Mouse (Mus musculus) midbrain, embryonic 14.5 days (tissue): ENCODE results near the gene Arhgef26. TPM values are rescaled to one million over a fixed set of nuclear protein-coding genes. Genes with fewer than 3 reads are reported as not detected.
A peak's percentile ranks its signal among the peaks of the same experiment; 100 is the strongest.

Experiments used
- ATAC-seq: fragments of 200-750 bp; cut with Nextera tagmentation; 2 replicates; pipeline ENCODE4 v1.8.0; 2017; ENCODE audit warnings: moderate number of reproducible peaks, moderate library complexity; ENCODE audit not compliant: low FRiP score, low TSS enrichment
- DNase-seq: peaks from one replicate; pipeline ENCODE4 v3.0.0-alpha.2; 2015
- H3K27ac ChIP-seq: fragments of 300-500 bp; sonication (generic); replicated peaks from 2 replicates; pipeline ENCODE4 v1.5.1; 2014; ENCODE audit warnings: mild to moderate bottlenecking, low read depth, low read length, moderate library complexity
- H3K27me3 ChIP-seq: fragments of 300-500 bp; sonication (generic); 2 replicates; pipeline ENCODE4 v1.6.1; 2014; ENCODE audit warnings: low read length, control low read depth, mixed read lengths; ENCODE audit not compliant: control insufficient read depth, insufficient read depth
- H3K36me3 ChIP-seq: fragments of 300-500 bp; sonication (generic); 2 replicates; pipeline ENCODE4 v1.6.1; 2014; ENCODE audit warnings: low read length, control low read depth; ENCODE audit not compliant: control insufficient read depth, insufficient read depth
- H3K4me1 ChIP-seq: fragments of 300-500 bp; sonication (generic); 2 replicates; pipeline ENCODE4 v1.6.1; 2014; ENCODE audit warnings: mild to moderate bottlenecking, antibody characterized with exemption, low read length, control low read depth; ENCODE audit not compliant: control insufficient read depth, insufficient read depth
- H3K4me2 ChIP-seq: fragments of 300-500 bp; sonication (generic); 2 replicates; pipeline ENCODE4 v1.6.1; 2014; ENCODE audit warnings: mild to moderate bottlenecking, low read length, moderate library complexity
- H3K4me3 ChIP-seq: fragments of 300-500 bp; sonication (generic); replicated peaks from 2 replicates; pipeline ENCODE4 v1.5.1; 2014; ENCODE audit warnings: low read depth, low read length
- H3K9ac ChIP-seq: fragments of 300-500 bp; sonication (generic); replicated peaks from 2 replicates; pipeline ENCODE4 v1.6.1; 2014; ENCODE audit warnings: mild to moderate bottlenecking, low read length, moderate library complexity
- H3K9me3 ChIP-seq: fragments of 300-500 bp; sonication (generic); 2 replicates; pipeline ENCODE4 v1.6.1; 2016; ENCODE audit warnings: low read length, control low read depth, mixed read lengths; ENCODE audit not compliant: control insufficient read depth
- WGBS: fragments of 180-500 bp; shearing (Covaris S2); extraction: QIAGEN DNeasy Blood & Tissue Kit; methylation state at CpG from one replicate; pipeline ENCODE4 v1.1.7; 2014; 5-methylcytosine and 5-hydroxymethylcytosine counted together
- polyA plus RNA-seq: library from polyadenylated mRNA; unstranded; fragments of >200 nt; fragmentation: Nextera tagmentation; extraction: Ambion mirVana; gene quantifications from 2 replicates; pipeline ENCODE4 v1.2.1, GENCODE M21; 2014

The Arhgef26 gene
- polyA plus RNA-seq, 1 experiment from 2014 or later = 7.5 TPM

DNA sequence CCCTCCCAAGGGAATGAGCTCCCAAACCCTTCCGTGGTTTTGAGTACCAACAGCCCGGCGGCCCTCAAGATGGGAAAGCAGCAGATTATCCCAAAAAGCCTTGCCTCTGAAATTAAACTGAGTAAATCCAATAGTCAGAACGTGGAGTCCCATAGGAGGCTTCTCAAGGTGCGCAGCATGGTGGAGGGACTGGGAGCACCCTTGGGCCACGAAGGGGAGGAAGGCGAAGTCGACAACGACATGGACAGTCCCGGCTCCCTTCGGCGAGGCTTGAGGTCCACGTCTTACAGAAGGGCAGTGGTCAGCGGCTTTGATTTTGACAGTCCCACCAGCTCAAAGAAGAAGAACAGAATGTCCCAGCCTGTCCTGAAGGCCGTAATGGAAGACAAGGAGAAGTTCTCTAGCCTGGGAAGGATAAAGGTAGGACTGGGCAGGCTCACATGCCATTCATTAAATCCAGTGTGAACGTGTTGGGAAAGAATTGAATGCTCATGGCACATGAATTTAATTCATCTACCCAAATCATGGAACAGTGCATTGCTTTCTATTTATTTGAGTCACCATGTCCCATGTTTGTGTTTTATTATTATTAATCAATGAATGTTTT is 2.1 kb downstream of the Arhgef26 start:
- Histone ChIP-seq H3K9ac (peak overlapping the region; percentile 68; the same call in 1 of the 2 replicates), H3K4me3 (peak overlapping the region; percentile 79), H3K27ac (no peak overlapping the region), H3K9me3 (no peaks in the 10 kb centered on the region), H3K4me1 (peaks cover 6% of the 10 kb centered on the region; the same call in 1 of the 2 replicates), H3K36me3 (no peaks in the 10 kb centered on the region), H3K4me2 (peak overlapping the region; percentile 85), H3K27me3 (peaks cover 9% of the 10 kb centered on the region; the same call in 1 of the 2 replicates)
- WGBS = 11% methylated on average over 16 of the region's 16 CpGs
- DNase-seq (no peak), ATAC-seq (no peak)

DNA sequence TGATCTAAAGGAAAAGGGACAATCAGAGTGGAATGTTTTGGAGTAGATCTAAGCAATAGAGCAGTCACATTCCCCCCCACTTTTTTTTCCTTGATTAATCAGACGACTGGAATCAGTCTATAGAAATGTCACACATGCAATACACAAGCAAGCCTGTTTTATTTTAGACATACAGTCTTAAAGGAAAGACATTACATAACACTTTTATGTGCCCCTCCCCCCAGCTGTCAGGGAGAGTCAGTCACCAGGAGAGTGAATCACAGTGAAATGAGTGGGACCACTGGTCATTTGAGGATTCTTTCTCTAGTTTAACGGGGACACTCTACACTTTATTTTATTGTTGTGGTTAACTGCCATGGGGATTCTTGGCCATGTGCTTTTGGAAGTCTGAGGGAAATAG is 2.7 kb downstream of the Arhgef26 start:
- no peaks in the 10 kb centered on the region for H3K9me3 ChIP-seq
- H3K27me3 ChIP-seq = peaks cover 9% of the 10 kb centered on the region; the same call in 1 of the 2 replicates
- peak overlapping the region; percentile 85 for H3K4me2 ChIP-seq
- ATAC-seq (no peak), DNase-seq (peak; percentile 30)
- H3K9ac ChIP-seq = no peak overlapping the region
- H3K4me1 ChIP-seq = peaks cover 6% of the 10 kb centered on the region; the same call in 1 of the 2 replicates
- WGBS = 14% methylated on average over 2 of the region's 2 CpGs
- H3K36me3 ChIP-seq = no peaks in the 10 kb centered on the region
- peak overlapping the region; percentile 79 for H3K4me3 ChIP-seq
- H3K27ac ChIP-seq = no peak overlapping the region

DNA sequence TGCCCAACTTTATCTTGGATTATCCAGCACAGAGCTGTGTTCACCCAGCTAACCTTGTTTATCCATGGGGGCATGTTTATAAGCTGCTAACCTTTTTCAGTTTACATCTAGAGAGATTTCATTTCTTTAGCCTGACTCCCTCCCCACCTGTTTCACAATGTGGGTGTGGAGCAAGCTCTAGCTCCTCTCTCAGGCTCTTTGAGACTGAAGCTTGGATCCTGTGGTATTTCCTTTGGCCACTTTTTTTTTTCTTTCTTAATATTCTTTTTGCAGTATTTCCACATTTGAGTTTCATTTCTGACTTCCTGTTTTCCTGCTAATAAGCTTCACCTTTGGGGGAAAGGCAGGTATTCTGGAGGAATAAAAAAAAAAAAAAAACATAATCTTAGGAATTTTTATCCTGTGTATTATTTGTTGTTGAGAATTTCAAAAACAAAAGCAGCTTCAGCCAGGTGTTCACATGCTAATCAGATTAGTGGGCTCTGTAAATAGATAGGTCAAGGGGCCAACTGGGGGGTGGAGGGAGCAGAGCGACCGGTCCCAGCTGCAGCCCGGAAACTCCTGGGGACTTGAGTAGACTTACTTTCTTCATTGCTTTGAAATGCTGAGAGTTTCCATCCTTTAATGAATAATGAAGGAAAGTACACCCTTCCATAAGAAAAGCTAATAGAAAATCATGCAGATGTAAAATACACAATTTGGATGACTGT is 3.5 kb downstream of the Arhgef26 start:
- Histone ChIP-seq H3K4me1 (peaks cover 6% of the 10 kb centered on the region; the same call in 1 of the 2 replicates), H3K9ac (no peak overlapping the region), H3K27ac (no peak overlapping the region), H3K27me3 (peaks cover 9% of the 10 kb centered on the region; the same call in 1 of the 2 replicates), H3K4me3 (no peak overlapping the region), H3K4me2 (peak overlapping the region; percentile 85), H3K9me3 (no peaks in the 10 kb centered on the region), H3K36me3 (no peaks in the 10 kb centered on the region)
- WGBS = 13% methylated on average over 3 of the region's 3 CpGs
- no peak for ATAC-seq
- DNase-seq = no peak

DNA sequence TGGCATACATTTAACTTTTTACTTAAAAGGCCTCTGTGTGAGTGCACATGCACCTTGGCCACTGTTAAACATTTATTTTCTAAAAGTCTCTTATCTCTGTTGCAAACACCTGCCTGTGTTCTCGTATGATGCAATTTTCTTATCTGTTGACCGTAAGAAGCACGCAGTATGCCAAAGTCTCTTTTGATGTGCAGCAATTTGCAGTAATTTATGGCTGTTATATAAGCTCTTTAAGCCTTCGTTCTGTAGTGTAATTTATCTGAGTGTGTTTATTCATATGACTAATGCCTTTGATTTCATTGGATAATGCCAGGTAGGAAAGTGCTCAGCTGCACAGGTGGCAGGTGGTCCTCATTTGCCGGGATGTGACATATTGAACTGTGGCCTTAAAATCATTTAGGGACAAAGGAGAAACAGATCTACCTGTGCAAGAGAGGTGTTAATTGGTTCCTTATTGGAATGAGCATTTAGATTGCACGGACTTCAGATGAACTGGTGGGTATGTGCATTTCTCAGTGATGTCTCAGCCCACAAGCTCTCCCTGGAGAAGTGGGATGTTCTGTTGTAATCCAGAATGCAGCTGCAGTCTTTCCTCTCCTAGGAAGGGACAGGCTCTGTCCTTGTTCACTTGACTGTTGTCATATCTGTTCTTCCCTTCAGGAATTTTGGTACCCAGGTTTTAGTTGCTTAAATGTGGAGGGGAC is 10.5 kb downstream of the Arhgef26 start:
- no peaks in the 10 kb centered on the region for H3K36me3 ChIP-seq
- H3K27ac ChIP-seq = no peak overlapping the region
- no peak for ATAC-seq
- no peak overlapping the region for H3K4me2 ChIP-seq
- H3K9ac ChIP-seq = no peak overlapping the region
- no peak for DNase-seq
- 91% methylated on average over 6 of the region's 6 CpGs for WGBS
- H3K9me3 ChIP-seq = no peaks in the 10 kb centered on the region
- H3K27me3 ChIP-seq = no peaks in the 10 kb centered on the region
- H3K4me1 ChIP-seq = no peaks in the 10 kb centered on the region
- H3K4me3 ChIP-seq = no peak overlapping the region

DNA sequence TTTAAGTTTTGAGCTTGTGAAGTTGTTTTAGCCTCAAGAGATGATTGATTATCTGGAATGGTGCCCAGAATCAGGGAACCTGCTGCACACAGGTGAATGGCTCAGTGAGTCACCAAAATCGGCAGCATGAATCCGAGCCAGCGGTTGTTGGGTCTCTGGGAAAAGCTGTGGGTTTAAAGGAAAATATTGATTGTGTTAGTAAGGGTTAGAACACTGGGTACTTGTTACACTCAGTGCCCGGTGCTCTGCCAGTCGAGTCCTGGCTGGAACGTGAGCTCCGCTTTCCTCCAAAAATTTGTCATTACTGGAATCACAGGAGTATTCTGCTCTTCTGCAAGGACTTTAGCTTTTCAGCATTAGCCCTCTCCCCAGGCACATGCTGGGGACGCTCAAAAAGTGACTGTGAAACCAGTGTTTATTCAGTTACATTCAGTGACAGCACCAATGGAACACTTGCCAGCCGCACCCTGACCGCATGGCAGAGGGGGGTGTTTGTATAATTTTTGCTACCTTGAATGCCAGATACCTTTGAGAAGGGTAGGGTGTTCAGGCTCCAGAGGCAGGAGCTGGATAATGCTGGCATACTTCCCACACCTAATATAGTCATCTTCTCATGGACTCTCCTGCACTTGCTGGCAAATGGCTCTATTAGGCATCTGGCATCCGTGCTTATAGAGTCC is 11.2 kb downstream of the Arhgef26 start:
- H3K27me3 ChIP-seq = no peaks in the 10 kb centered on the region
- H3K4me3 ChIP-seq = no peak overlapping the region
- 83% methylated on average over 11 of the region's 11 CpGs for WGBS
- ATAC-seq = 0 out of 2 replicates have a peak, but pooled peaks have one; percentile 9
- H3K36me3 ChIP-seq = no peaks in the 10 kb centered on the region
- no peak overlapping the region for H3K9ac ChIP-seq
- no peaks in the 10 kb centered on the region for H3K9me3 ChIP-seq
- H3K27ac ChIP-seq = no peak overlapping the region
- H3K4me1 ChIP-seq = no peaks in the 10 kb centered on the region
- DNase-seq = no peak
- no peak overlapping the region for H3K4me2 ChIP-seq

DNA sequence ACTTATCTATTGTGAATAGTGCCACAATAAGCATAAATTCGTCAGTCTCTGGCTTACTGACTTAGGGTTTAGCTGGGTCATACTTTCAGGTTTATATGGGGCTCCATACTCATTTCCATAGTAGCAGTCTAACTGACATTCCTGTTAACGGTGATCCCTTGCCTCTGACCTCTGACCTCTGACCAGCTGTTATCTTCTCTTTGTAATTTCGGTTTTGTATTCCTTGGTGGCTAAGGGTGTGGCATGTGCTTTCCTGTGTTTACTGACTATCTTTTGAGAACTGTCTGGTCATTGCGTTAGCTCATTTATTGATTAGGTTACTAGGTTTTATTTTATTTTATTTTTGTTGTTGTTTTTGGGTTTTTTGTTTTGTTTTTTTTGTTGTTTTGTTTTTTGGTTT is 13.9 kb downstream of the Arhgef26 start:
- no peaks in the 10 kb centered on the region for H3K4me1 ChIP-seq
- no peak overlapping the region for H3K9ac ChIP-seq
- H3K4me3 ChIP-seq = no peak overlapping the region
- ATAC-seq = no peak
- H3K27me3 ChIP-seq = no peaks in the 10 kb centered on the region
- no peak for DNase-seq
- H3K27ac ChIP-seq = no peak overlapping the region
- H3K9me3 ChIP-seq = no peaks in the 10 kb centered on the region
- WGBS = 78% methylated on average over 4 of the region's 4 CpGs
- no peak overlapping the region for H3K4me2 ChIP-seq
- H3K36me3 ChIP-seq = no peaks in the 10 kb centered on the region

DNA sequence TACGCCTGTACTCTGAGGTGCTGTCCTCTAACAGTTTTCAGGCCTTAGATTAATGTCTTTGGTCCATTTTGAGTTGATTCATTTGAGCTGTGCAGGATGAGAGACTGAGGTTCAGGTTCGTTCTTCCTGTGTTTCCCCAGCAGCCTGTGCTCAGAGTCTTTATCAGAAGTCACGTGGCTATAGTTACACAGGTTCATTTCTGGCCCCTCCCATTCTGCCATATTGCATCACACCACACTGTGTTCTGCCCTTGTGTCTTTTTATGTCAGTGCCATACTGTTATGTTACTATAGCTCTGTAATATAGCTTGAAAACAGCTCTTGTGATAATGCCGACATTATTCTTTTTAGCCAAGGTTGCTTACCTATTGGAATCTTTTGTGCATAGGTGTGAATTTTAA is 14.7 kb downstream of the Arhgef26 start:
- no peaks in the 10 kb centered on the region for H3K4me1 ChIP-seq
- H3K4me3 ChIP-seq = no peak overlapping the region
- H3K9ac ChIP-seq = no peak overlapping the region
- ATAC-seq (no peak), DNase-seq (no peak)
- 93% methylated on average over 4 of the region's 4 CpGs for WGBS
- no peak overlapping the region for H3K4me2 ChIP-seq
- H3K27ac ChIP-seq = no peak overlapping the region
- no peaks in the 10 kb centered on the region for H3K36me3 ChIP-seq
- no peaks in the 10 kb centered on the region for H3K27me3 ChIP-seq
- no peaks in the 10 kb centered on the region for H3K9me3 ChIP-seq

DNA sequence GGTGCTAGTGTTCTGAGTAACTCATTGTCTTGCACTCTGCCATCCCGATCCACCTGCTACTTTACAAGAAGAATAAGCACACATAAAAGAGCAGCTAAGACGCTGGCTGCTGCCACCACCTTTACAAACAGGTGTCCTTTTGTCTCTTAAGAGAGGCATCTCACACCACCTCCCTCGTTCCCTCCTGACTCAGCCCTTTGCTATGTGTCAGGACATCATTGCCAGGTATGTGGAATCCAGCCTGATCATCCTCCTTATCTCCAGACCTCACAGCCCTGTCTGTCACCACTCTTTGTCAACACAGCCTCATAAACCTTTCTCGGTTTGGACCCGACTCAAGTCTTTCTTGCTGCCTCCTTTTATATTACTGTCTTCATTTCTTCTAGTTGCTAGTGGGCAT is 29.7 kb downstream of the Arhgef26 start:
- no peak for DNase-seq
- 89% methylated on average over 5 of the region's 5 CpGs for WGBS
- H3K9ac ChIP-seq = no peak overlapping the region
- H3K4me3 ChIP-seq = no peak overlapping the region
- H3K9me3 ChIP-seq = no peaks in the 10 kb centered on the region
- no peaks in the 10 kb centered on the region for H3K27me3 ChIP-seq
- H3K4me1 ChIP-seq = no peaks in the 10 kb centered on the region
- H3K36me3 ChIP-seq = no peaks in the 10 kb centered on the region
- no peak overlapping the region for H3K4me2 ChIP-seq
- no peak overlapping the region for H3K27ac ChIP-seq
- ATAC-seq = no peak
